Mouse (Mus musculus): ENCODE measurements at regions not wholly inside any gene's neighbourhood (a gene's known extent, or its start where the extent isn't known, plus 50 kb on each side); places are given as distances from the start of the nearest gene placed in this dataset.

DNA sequence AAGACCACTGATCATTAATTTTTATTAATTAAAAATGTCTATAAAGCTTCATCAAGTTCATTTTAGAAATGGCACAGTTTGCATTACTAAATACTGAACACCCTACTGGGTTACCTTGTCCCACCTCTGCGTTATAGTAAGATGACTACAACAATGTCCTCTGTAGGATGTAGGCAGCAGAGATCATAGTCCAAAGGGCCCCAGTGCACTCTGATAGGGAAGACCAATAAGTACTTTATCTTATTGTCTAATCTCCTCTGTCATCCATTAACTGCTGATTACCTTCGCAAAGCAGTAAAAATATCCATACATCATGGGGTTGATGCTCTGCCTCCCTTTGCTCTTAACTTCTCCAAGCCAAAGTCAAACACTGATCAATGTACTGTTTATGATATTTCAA, 662.1 kb downstream of the Psat1 start:
- intact Hi-C loops (cut with DNase I) = no loop called here

DNA sequence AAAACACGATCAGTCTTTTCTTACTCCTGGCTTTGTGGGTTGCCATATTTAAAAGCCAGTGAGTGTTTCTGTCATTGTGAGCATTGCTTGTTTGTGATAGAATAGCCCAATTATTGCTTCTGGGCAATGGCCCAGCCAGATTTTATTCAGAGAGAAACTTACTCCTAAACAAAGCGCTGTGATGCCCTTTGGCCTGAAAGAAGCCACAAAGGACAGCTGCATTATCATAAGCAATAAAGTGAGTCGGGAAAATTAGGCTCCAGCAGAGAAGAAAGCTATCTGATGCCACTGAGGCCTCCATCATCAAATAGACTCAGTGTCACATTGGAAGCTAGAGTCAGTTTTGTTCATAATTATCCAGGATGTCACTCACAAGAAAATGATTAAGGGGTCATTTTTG, 644.9 kb upstream of the Tle4 start:
- intact Hi-C loops (cut with DNase I) = no loop called here

DNA sequence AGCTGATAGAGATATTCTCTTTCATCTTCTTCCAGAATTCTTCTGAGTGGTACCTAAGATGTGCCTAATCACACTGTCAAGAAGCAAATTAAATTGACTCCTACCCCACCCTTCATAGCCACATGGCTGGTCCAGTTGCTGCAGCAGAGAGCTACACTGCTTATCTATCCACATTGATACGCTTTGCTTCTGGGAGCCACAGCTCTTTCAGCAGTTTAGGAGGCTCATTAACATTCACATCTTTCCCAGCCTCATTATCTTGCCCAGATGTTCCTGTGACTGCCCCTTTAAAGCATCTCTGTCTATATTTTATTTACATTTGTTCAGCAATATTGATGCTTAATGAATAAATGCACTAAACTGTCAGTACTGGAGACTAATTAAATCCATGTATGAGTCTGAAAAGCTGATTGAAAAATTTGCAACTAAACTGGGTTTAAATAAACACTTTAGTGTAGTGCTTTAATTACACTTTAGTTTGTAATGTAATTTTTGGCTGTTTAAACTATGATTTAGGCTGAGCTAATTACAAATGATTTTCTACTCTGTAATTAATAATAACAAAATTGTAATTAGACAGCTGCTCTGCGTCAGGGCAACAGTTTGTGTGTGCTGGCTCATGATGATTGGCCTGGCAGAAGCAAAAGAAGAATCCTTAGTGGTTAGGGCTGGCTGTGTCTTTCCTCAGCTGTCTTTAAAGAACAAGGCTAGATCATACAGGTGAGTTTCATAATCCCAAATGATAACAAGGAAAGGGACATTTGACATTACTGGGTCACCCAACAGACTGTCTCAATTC, 632.5 kb upstream of the Tle4 start:
- intact Hi-C loops (cut with DNase I) = no loop called here

DNA sequence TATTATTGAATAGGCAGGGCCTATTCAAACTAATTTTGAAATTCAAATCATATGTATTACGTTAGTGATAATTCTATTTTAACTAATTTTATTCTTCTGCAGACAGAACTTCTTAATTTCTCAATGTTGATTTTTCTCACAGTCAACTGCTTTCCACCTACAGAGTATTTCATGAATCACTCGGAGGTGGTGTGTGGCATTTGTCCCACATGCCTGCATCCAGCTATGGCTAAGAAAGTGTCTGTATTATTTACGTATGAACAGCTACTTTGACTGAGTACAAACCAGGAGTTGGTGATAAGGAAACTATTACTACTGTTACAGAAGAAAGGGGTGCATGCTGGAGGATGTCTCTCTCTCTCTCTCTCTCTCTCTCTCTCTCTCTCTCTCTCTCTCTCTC, 619.5 kb upstream of the Tle4 start:
- intact Hi-C loops (cut with DNase I) = no loop called here

DNA sequence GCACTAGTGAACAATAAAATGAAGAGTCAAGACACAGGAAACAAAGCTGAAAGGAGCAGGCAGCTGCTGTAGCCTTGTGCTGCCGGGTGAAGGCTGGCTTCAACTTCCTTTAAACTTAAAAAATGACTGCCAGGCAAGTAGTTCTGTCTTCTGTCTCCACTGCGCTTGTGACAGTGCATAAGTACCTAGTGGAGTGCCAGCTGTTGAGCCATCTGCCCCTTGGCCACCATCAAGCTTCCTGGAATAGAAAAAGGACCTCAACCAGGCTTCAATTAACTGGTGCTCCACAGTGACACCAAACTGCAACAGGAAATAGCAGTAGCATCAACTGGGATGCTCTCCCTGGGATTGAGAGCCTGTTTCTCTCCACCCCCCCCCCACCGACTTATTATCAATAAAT, 616.8 kb upstream of the Tle4 start:
- intact Hi-C loops (cut with DNase I) = no loop called here

DNA sequence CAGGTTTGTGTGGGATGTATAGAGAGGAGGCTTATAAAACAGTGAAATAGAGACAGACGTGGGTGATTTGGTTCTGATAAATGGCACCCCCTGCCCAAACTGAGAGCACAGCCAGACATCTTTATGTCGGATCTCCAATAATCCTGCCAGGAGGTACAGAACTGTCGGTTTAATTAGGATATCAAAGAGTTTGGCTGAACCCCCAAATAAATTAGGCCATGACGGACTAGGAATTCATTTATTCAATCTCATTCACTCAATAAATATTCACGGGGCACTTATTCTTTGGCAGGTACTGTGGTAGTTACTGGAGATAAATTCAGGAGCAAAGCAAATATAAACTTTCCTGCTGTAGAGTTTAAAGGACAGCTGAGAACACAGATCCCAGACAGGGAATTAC, 615.0 kb upstream of the Tle4 start:
- intact Hi-C loops (cut with DNase I) = no loop called here

DNA sequence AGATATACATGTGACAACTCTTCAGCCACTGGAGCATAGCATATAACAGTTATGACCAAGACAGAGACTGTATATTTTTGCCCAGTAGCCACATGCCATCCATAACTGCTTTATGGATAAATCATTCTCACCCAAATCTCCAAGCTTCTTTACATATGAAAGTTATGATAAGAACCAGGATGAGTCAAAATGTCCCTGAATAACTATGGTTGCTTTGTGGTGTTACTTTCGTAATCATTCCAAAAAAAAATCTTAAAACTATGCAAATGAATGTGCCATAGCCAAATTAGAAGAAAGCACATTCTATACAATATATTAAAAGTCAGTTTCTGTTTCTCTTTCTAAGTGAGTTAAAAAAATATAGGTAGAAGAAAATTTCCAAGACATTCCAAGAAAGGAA, 605.2 kb upstream of the Tle4 start:
- intact Hi-C loops (cut with DNase I) = no loop called here

DNA sequence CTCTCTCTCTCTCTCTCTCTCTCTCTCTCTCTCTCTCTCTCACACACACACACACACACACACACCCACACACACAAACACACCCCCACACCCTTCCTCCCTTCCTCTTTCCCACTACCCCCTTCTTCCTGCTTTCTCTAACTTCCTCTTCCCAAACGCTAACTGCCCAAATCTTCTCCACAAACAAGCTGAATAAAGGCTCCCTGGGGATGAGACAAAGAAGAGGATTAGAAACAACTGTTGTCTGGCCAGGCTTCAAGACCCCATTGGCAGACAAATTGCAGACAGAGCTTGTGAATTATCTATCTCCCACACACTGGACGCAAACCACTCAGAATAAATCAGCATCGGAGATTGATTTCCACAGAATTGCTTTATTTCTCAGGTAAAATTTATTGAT, 603.4 kb upstream of the Tle4 start:
- intact Hi-C loops (cut with DNase I) = no loop called here

DNA sequence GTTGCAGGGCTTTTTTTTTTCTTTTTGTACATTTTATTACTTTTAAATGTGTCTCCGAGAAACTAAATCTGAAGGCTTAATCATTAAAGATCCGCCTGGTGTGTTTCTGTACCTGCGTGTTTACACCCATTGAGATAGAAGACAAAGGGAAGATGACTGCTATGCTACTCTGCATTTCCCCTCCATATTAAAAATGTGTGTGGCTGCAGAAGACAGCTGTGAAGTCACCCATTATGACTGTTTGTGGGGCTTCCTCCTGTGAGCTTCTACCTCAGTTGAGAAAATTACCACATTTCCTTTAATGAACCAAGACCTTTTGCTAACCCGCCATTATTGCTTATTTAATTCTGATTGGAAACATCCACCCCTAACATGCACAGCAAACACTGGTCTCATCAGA, 602.9 kb upstream of the Tle4 start:
- intact Hi-C loops (cut with DNase I) = no loop called here

DNA sequence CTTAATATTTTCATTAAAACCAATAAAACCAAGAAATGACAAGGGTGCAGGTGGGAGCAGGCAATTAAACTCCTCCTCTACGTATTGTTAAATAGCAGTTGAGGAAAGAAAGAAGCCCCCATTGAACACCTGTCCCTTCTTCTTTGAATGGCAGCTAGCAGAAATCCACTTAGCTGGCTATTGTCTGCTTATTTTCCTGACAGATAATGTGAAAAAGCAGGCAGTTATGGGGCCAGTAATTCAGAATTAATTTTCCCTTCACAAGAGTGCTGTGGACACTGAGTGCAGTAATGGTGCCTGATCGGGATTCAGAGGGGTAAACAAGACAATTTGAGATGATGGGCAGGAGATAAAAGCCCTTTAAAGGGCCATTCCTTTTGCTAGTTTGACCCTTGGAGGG, 602.5 kb upstream of the Tle4 start:
- intact Hi-C loops (cut with DNase I) = no loop called here

DNA sequence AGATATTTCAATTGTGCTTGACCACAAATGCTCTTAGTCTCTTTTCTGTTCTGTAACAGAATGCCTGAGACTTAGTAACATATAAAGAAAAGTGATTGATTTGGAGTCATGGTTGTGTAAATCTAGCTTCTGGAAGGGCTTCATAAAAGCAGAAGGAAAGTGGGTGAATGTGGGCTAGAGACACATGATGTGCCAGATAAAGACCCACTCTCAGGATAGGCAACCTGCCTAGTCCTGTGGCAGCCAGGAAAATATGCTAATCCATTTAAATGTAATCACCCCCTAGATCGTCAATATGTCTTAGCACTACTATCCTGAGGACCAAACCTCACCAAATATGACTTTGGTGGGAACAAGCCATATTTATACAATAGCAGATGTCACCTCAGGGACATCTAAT, 601.8 kb upstream of the Tle4 start:
- intact Hi-C loops (cut with DNase I) = no loop called here

DNA sequence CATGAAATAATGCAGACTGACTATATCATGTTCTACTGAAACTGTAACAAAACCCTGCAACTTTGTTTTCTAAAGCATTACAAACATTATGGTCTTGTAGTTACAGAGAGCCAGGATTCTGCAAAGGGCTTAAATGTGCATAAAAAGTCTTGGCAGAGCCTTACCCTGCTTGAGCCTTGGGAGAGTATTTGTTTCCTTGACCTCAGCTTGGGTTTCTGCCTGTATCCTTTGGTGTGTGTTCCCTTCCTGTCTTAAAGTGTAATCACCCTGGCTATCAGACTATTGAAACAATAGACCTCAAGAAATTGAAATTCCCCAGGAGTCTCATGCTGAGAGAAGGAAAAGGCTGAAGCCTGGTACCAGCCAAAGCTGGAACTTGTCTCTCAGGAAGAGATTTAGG, 577.4 kb upstream of the Tle4 start:
- intact Hi-C loops (cut with DNase I) = no loop called here

DNA sequence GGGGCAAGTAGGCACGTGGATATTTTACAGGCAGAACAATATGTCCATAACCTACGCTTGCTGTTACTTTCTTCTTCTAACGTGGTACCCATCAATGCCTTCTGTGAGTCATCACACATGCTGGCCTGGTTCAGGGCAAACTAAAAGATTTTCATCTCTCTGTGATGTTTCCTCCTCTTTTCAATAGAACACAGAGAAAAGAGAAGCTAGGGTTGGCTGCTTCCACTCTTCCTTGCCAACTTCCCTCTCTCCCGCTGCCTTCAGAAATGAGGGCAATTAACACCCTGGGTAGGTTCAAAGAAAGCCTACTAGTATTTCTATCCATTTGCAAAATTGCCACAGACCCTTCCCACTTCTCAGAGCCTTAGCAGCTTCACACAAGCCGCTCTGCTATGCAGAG, 575.5 kb upstream of the Tle4 start:
- intact Hi-C loops (cut with DNase I) = no loop called here

DNA sequence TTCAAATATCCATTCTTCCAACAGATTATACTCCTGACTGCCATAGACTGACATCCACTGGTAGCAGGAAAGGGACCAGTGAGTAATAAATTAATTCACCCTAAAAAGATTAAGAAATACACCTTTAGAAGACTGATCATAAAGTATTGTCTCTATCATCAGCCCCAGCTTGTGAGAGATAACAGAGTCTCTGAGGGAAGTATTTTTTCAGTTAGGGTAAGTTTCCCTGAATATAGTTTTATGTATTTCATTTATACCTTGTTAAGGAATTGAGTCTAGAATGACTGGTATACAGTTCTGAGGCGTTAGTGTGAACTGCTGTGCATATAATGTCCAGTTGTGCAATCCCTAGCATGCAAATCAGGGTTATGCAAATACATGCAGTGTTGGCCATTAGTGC, 569.3 kb upstream of the Tle4 start:
- intact Hi-C loops (cut with DNase I) = no loop called here

DNA sequence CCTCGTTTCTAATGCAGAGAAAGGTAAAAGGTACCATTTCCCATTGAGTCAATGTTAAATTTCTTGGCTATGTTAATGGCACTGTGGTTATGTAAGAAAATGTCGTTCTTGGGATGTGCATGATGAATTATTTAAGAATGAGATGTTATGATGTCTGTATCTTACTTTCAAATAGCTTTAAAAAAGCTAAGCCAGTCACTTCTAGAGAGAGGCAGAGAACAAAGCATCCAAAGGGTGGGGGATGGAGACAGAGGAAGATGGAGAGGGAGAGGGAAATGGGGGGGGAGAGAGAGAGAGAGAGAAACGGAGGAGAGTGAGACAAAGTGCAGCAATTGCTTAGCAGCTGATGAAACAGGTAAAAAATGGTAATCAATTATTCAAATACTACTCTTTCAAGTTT, 562.8 kb upstream of the Tle4 start:
- intact Hi-C loops (cut with DNase I) = no loop called here

DNA sequence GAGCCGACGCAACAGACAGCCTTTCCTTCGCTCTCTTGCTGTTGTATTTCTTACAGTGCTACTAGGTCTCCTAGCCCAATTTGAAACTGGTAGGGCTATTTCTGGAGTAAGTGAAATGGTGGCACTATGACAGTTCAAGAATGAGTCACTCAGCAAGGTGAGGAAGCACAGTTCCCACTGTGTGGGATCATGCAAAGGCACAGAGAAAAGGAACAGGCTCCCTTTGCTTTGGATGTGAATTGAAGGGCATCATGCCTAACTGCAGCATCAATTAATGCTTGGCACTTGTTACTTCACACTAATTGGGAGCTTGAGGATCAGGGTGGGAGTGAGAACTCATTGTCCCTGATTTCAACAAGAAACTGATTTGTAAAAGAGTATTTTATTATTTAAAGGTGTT, 560.8 kb upstream of the Tle4 start:
- intact Hi-C loops (cut with DNase I) = no loop called here

DNA sequence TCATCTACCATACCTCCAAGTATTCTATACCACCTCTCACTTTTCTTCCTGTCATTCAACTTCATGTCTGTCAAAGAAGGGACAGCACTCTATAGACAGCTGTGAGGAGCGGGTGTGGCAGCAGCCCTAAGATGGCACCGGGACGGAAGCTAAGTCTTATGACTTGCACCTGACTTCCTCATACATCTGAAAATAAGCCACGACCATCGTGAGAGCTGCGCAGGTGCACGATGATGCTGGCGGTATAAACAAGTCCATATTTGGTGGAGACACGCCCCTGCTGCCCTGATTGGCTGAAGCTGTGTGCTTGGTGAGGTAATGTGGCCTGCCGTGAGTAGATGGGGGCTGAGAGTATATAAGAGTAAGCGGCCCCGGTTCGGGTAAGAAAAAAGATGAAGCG, 560.3 kb upstream of the Tle4 start:
- intact Hi-C loops (cut with DNase I) = no loop called here

DNA sequence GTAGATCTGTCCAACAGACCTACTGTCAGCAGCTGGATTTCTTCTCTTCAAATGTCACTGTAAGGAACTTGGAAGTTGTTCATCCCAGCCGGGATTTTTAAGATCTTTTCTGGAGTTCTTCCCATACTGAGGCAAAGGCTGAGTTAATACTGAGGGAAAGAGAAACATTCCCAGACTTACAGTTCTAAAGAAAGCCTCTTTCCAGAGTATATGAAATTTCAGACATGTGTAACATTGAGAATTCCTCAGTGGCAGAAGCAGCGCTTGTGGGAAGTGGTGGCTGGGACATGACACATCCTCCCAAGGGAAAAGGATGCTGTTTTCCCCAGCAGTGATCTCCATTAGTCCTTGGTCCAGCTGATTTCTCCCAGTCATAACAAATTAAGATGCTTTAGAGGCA, 556.8 kb upstream of the Tle4 start:
- intact Hi-C loops (cut with DNase I) = no loop called here

DNA sequence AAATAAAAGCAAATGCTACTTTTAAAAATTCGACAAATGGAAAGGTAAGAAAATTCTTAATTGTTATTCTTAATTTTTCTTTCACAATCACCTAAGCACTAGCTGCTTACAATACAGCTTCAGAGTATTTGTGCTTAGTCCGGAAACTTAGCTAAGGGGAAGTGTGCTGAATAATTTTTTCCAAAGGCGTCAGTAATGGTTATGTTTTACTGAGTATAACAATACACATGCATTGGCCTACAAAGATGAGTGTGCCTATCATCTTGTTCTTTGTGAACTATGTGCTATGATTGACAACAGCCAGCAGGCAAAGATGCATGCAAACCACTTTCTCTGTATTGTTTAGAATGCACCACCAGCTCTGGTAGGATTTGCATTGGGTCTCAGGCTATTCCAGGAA, 548.5 kb upstream of the Tle4 start:
- intact Hi-C loops (cut with DNase I) = no loop called here

DNA sequence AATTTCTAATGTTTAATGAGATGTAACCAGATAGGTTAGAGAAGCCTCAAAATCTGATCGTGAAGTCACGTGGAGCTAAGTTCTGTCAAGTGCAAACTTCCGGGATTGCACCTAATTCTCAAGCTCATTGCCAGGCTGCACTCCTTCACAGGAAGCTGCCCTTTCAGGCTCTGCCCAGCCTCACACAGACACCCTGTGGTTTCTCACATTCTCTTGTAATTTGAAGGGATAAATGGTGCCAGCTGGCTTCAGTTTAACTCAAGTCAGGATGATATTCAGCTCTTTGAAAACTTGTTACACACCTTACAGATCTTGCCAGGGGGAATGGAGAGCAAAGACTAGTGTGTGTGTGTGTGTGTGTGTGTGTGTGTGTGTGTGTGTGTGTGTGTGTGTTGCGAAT, 529.3 kb upstream of the Tle4 start:
- intact Hi-C loops (cut with DNase I) = no loop called here

DNA sequence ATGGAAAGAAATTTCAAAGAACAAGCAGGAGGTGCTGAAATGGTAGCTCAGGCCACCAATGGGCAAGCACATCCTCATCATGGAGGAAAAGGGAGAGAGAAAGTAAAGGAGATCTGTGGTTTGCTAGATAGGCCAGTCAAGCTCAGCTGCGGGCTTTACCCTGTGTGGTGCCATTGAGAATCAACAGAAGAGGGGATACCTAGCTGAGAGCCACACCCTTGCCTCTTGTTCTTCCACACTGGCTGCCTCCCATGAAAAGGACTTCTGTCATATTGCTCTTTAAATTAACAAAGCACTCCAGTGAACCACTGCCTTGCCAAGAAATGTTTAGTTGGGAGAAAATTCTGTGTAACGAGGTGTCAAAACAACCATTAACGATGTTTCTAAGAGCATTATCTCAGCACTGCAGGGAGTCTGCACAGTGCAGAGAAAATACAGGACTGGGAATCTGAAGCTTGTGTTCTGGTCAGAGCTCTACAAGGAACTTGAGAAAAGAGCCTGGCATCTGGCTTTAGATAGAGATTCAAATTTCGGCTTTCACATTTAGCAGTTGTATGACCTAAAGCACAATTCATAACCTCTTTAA, 510.7 kb upstream of the Tle4 start:
- intact Hi-C loops (cut with DNase I) = no loop called here

DNA sequence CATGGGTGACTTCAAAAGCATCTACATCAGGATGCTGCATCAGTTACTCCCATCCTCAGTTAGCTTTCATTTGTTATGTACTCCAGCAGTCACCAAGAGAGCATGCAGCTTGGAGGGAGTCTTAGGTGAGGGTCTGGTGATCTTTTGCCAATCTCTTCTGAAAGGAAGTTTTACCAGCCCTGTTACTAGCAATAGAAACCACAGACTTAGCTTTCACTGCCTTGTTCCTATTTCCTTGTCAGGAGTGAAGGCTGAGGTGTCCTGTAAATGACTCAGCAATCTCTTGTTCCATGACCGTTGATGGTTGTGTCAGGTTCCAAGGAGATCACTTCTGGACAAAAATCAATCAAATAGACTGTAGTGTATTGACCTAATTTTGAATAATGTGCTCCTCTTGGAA, 497.2 kb upstream of the Tle4 start:
- intact Hi-C loops (cut with DNase I) = no loop called here

DNA sequence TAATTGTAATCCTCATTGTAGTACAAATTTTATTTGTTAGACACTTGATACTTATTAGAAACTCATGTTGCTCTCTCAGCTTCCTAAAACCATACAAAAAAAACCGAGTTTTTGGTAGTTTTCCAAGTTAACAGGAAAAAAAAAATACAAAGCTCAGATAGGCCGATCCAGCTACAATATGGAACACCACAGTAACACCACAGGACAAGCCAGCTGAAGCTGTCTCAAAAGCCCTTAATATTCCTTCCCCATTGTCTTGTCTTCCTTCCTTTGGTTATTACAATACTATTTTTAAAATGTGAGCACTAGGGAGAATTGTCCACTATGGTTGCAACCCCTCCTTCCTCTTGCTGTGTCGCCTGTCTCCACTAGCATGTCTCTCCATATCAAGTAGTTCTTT, 495.7 kb upstream of the Tle4 start:
- intact Hi-C loops (cut with DNase I) = no loop called here

DNA sequence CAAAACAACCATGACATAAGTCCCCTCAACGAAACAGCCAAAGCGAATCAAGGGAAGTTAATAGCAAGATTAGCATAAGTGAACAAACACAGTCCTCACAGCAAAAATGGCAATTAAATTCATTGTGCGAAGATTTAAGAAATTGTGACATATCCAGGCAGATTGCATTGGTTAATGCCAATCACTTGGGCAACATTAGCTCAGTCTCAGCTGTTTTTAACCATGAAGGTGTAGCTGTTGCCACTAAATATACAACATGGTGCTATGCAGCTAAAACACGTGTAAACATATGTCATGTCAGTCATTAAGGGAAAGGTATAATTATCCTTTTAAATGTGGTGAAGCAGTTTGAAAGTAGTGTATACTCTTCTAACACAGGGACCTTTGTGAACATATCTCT, 482.8 kb upstream of the Tle4 start:
- intact Hi-C loops (cut with DNase I) = no loop called here
